Mouse (Mus musculus) neural tube, embryonic 12.5 days (tissue): ENCODE data around the gene Prn. TPM values are rescaled to one million over a fixed set of nuclear protein-coding genes. Genes with fewer than 3 reads are reported as not detected.

Experiments
- ATAC-seq: fragments of 200-750 bp; cut with Nextera tagmentation; 2 replicates; pipeline ENCODE4 v1.8.0; 2017; ENCODE audit warnings: low read depth, mild to moderate bottlenecking, moderate TSS enrichment, moderate library complexity; ENCODE audit not compliant: low FRiP score
- H3K27ac ChIP-seq: fragments of 300-500 bp; sonication (generic); 2 replicates; pipeline ENCODE4 v1.5.1; 2016
- H3K27me3 ChIP-seq: fragments of 300-500 bp; sonication (generic); replicated peaks from 2 replicates; pipeline ENCODE4 v1.6.1; 2016; ENCODE audit warnings: mild to moderate bottlenecking
- H3K36me3 ChIP-seq: fragments of 300-500 bp; sonication (generic); 2 replicates; pipeline ENCODE4 v1.6.1; 2016; ENCODE audit warnings: mild to moderate bottlenecking
- H3K4me1 ChIP-seq: fragments of 300-500 bp; sonication (generic); 2 replicates; pipeline ENCODE4 v1.6.1; 2016
- H3K4me2 ChIP-seq: fragments of 300-500 bp; sonication (generic); replicated peaks from 2 replicates; pipeline ENCODE4 v1.6.1; 2016; ENCODE audit warnings: mild to moderate bottlenecking
- H3K4me3 ChIP-seq: fragments of 300-500 bp; sonication (generic); 2 replicates; pipeline ENCODE4 v1.5.1; 2016
- H3K9ac ChIP-seq: fragments of 300-500 bp; sonication (generic); 2 replicates; pipeline ENCODE4 v1.6.1; 2016; ENCODE audit warnings: mild to moderate bottlenecking
- H3K9me3 ChIP-seq: fragments of 300-500 bp; sonication (generic); 2 replicates; pipeline ENCODE4 v1.6.1; 2016; ENCODE audit warnings: mild to moderate bottlenecking
- WGBS: fragments of 180-500 bp; shearing (Covaris S2); methylation state at CpG from one replicate; pipeline ENCODE4 v1.1.7; 2016; 5-methylcytosine and 5-hydroxymethylcytosine counted together
- polyA plus RNA-seq: library from polyadenylated mRNA; unstranded; fragments of >200 nt; fragmentation: Nextera tagmentation; extraction: Ambion mirVana; gene quantifications from 2 replicates; pipeline ENCODE4 v1.2.1, GENCODE M21; 2016

Prn gene
- polyA plus RNA-seq, 1 experiment from 2014 or later = not detected

- H3K4me2 ChIP-seq = no peak overlapping the region
- WGBS = 86% methylated on average over 2 of the region's 2 CpGs
- no peak for ATAC-seq
Observed at GRCm38 (mm10) chr2:131992487-131992886, 82.7 kb downstream of the Prn start.

DNA sequence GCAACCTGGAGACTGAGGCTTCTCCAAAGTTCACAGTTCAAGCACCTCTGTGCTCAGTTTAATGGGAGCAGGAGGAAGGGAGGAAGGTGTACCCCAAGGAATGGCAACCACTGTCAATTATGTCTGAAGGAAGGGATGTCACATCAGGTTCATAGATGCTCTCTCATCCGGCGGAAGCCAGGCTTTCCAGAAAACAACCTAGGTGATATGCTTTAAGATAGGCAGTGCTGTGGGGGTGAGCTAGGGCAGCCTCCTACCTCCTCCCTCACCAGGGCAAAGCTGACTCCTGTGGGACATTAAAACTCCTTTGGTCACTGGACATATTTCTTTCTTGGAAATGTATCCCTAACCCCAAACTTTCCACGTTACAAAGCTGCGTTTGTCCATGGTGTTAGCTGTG is 83.4 kb downstream of the Prn start:
- no peak overlapping the region for H3K4me2 ChIP-seq
- H3K4me1 ChIP-seq = no peaks in the 10 kb centered on the region
- H3K9me3 ChIP-seq = no peaks in the 10 kb centered on the region
- WGBS = 86% methylated on average over 4 of the region's 4 CpGs
- no peak overlapping the region for H3K4me3 ChIP-seq
- ATAC-seq = no peak
- no peaks in the 10 kb centered on the region for H3K27me3 ChIP-seq
- H3K9ac ChIP-seq = no peak overlapping the region
- H3K27ac ChIP-seq = no peak overlapping the region
- peaks cover 35% of the 10 kb centered on the region for H3K36me3 ChIP-seq

More at GRCm38 (mm10) chr2:131992487-131992886, 82.7 kb downstream of the Prn start:
- no peak overlapping the region for H3K4me3 ChIP-seq
- peaks cover 29% of the 10 kb centered on the region; the same call in 1 of the 2 replicates for H3K36me3 ChIP-seq
- H3K9me3 ChIP-seq = no peaks in the 10 kb centered on the region
- no peaks in the 10 kb centered on the region for H3K27me3 ChIP-seq
- no peak overlapping the region for H3K9ac ChIP-seq
- H3K4me1 ChIP-seq = no peaks in the 10 kb centered on the region
- no peak overlapping the region for H3K27ac ChIP-seq

DNA sequence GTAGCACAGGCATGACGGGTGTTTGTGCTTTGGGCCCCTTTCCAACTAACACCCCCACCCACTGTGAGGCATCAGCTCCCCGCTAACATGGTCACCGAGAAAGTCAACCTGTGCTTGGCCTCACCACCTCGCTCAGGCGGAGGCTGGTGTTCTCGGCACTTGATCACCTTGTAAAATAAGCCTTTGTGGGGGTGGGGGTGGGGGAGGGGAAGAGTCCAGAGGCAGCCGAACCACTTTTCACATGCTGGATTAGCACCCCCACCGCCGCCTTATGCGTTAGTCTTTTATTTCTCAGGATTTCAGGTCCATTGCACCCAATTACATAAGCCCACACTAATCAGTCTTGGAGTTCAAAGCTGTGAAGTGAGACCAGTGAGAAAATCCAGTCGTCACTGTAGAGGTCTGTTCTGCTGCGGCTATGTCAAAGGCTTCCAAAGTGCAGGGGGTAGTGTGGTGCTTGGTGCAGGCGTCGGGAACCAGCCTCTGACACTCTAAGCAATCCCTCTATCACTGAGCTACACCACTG is 83.9 kb downstream of the Prn start:
- Histone ChIP-seq H3K9me3 (no peaks in the 10 kb centered on the region), H3K36me3 (peaks cover 40% of the 10 kb centered on the region), H3K4me2 (no peak overlapping the region), H3K4me1 (no peaks in the 10 kb centered on the region), H3K9ac (no peak overlapping the region), H3K27ac (no peak overlapping the region), H3K4me3 (no peak overlapping the region), H3K27me3 (no peaks in the 10 kb centered on the region)
- WGBS = 50% methylated on average over 14 of the region's 14 CpGs
- ATAC-seq = no peak; the same call in 1 of the 2 replicates

- Histone ChIP-seq H3K9ac (no peak overlapping the region), H3K36me3 (peaks cover 48% of the 10 kb centered on the region), H3K27me3 (no peaks in the 10 kb centered on the region), H3K27ac (no peak overlapping the region), H3K4me1 (no peaks in the 10 kb centered on the region), H3K9me3 (no peaks in the 10 kb centered on the region), H3K4me3 (no peak overlapping the region), H3K4me2 (no peak overlapping the region)
- WGBS = 91% methylated on average over 6 of the region's 6 CpGs
- ATAC-seq = no peak
Observed at GRCm38 (mm10) chr2:131994971-131995370, 85.2 kb downstream of the Prn start.

- Histone ChIP-seq H3K4me3 (no peak overlapping the region), H3K4me1 (no peaks in the 10 kb centered on the region), H3K9me3 (no peaks in the 10 kb centered on the region), H3K9ac (no peak overlapping the region), H3K27ac (no peak overlapping the region), H3K4me2 (no peak overlapping the region), H3K36me3 (peaks cover 53% of the 10 kb centered on the region), H3K27me3 (no peaks in the 10 kb centered on the region)
- ATAC-seq = no peak
- WGBS = 91% methylated on average over 12 of the region's 12 CpGs
Observed at GRCm38 (mm10) chr2:131995742-131996141, 86.0 kb downstream of the Prn start.

DNA sequence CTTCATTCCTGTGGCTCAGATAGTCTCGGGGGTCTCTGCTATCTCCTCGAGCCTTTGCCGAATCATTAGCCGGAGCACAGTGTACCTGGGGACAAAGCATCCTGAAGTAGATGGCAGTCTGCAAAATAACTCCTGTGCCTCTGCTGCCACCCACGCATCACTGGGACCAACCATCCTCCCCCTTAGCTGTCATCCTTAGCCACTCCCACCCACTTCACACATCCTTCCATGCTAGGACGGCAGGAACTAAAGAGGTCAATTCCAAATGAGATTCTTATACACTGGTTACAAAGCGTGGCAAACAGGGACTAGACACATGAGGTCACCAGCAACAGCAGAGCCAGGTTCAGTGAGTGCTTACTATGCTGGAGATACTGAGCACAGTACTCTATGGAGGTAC is 86.6 kb downstream of the Prn start:
- Histone ChIP-seq H3K27ac (no peak overlapping the region), H3K9ac (no peak overlapping the region), H3K4me1 (no peaks in the 10 kb centered on the region), H3K4me3 (no peak overlapping the region), H3K9me3 (no peaks in the 10 kb centered on the region), H3K27me3 (no peaks in the 10 kb centered on the region), H3K4me2 (no peak overlapping the region), H3K36me3 (peaks cover 58% of the 10 kb centered on the region)
- no peak for ATAC-seq
- 89% methylated on average over 7 of the region's 7 CpGs for WGBS

- no peak for ATAC-seq
- no peaks in the 10 kb centered on the region for H3K27me3 ChIP-seq
- H3K4me3 ChIP-seq = no peak overlapping the region
- H3K9ac ChIP-seq = no peak overlapping the region
- H3K36me3 ChIP-seq = peaks cover 65% of the 10 kb centered on the region
- no peaks in the 10 kb centered on the region for H3K9me3 ChIP-seq
- H3K4me1 ChIP-seq = no peaks in the 10 kb centered on the region
- no peak overlapping the region for H3K4me2 ChIP-seq
- H3K27ac ChIP-seq = no peak overlapping the region
- WGBS = 46% methylated on average over 5 of the region's 5 CpGs
Observed at GRCm38 (mm10) chr2:131997356-131997755, 87.6 kb downstream of the Prn start.

DNA sequence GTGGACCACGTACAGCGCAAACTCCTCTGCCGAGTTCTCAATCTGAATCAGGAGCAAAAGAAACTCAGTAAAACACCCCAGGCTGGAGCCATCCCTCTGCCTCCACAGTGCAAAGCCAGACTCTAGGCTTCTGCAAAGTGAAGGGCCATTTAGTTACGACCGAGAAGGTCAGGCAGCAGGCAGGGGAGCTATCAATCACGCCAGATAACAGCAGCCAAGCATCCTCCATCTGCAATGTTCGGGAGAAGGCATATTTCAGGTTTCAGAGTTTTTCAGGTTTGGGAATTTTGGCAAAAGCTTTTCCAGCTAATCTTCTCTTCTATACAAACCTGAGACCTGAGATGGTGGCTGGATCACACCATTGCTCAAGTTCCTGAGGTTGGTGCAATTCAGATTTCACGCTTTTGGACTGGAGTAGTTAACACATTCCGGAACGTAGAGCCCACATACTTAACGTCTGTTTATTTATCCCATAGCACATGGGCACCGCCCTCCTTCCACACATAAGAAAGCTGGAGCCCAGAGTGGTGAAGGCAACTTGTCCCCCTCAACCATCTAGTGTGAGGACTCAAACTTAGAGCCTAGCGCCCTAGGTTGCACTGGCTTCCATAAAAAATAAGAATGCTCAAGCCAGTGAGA is 92.1 kb downstream of the Prn start:
- no peaks in the 10 kb centered on the region for H3K4me1 ChIP-seq
- H3K9me3 ChIP-seq = no peaks in the 10 kb centered on the region
- WGBS = 60% methylated on average over 13 of the region's 13 CpGs
- H3K4me3 ChIP-seq = no peak overlapping the region
- no peak for ATAC-seq
- no peak overlapping the region for H3K27ac ChIP-seq
- peaks cover 81% of the 10 kb centered on the region for H3K36me3 ChIP-seq
- H3K4me2 ChIP-seq = no peak overlapping the region
- H3K9ac ChIP-seq = no peak overlapping the region
- no peaks in the 10 kb centered on the region for H3K27me3 ChIP-seq

DNA sequence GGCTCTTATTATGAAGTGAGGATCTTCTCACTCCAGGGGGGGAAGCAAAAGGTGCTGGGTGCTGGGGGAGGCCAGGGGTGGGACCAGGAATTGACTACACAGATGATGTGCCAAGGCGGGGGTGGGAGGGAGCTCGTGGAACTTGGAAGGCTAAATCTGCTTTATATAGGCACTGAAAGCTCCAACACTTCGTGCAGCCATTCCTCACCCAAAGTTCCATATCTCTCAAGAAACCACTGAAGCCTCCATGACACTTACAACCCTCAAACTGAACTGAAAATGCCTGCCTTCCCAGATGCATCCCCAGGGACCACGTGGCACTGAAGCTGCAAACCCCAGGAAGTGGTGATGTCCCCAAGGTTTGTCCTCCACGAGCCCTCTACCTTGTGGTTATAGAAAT is 94.2 kb downstream of the Prn start:
- no peaks in the 10 kb centered on the region for H3K27me3 ChIP-seq
- no peak overlapping the region for H3K9ac ChIP-seq
- H3K27ac ChIP-seq = no peak overlapping the region
- no peaks in the 10 kb centered on the region for H3K9me3 ChIP-seq
- H3K4me1 ChIP-seq = no peaks in the 10 kb centered on the region
- no peak overlapping the region for H3K4me3 ChIP-seq
- ATAC-seq = no peak
- 92% methylated on average over 5 of the region's 5 CpGs for WGBS
- H3K4me2 ChIP-seq = no peak overlapping the region
- H3K36me3 ChIP-seq = peaks cover 78% of the 10 kb centered on the region

DNA sequence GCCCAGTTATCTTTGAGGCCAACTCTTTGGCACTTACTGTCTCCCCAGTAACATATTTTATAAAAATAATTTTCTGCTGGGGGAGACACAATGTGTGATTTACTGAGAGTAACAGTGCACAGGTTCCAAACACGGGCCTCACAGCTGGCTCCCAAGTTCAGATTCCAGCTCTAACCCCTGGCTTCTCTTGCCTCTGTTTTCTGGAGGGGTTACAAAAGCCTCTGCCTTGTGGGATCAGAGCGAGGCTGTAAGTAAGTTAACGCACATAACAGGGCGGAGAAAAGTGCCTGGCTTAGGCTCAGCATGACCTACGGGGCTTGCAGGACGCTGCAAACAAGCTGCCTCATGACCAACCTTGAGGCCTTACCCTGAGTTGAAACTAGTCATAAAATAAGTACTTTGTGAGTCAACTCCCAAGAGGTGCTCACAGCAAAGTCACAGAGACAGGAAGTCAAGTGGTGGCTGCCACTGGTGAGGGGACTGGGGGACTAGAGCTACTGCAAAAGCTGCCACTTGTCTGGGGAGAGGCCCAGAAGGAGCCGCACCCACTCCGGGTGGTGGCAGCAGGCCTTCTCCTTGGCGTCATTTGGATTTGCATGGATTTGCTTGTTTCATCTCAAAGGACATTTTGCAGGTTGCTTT is 94.9 kb downstream of the Prn start:
- no peak overlapping the region for H3K4me3 ChIP-seq
- no peaks in the 10 kb centered on the region for H3K27me3 ChIP-seq
- no peak overlapping the region for H3K4me2 ChIP-seq
- H3K9me3 ChIP-seq = no peaks in the 10 kb centered on the region
- H3K4me1 ChIP-seq = no peaks in the 10 kb centered on the region
- peaks cover 78% of the 10 kb centered on the region for H3K36me3 ChIP-seq
- ATAC-seq = no peak
- no peak overlapping the region for H3K27ac ChIP-seq
- no peak overlapping the region for H3K9ac ChIP-seq
- 89% methylated on average over 9 of the region's 9 CpGs for WGBS

- H3K4me3 ChIP-seq = no peak overlapping the region
- no peaks in the 10 kb centered on the region for H3K4me1 ChIP-seq
- no peaks in the 10 kb centered on the region for H3K9me3 ChIP-seq
- no peaks in the 10 kb centered on the region for H3K27me3 ChIP-seq
- no peak overlapping the region for H3K4me2 ChIP-seq
- no peak overlapping the region for H3K27ac ChIP-seq
- no peak for ATAC-seq
- H3K36me3 ChIP-seq = peaks cover 79% of the 10 kb centered on the region
- 93% methylated on average over 4 of the region's 4 CpGs for WGBS
- no peak overlapping the region for H3K9ac ChIP-seq
Observed at GRCm38 (mm10) chr2:132005445-132005844, 95.7 kb downstream of the Prn start.
